Mouse (Mus musculus) hindbrain, postnatal 0 days (tissue): ENCODE measurements at regions not wholly inside any gene's neighbourhood (a gene's known extent, or its start where the extent isn't known, plus 50 kb on each side); places are given as distances from the start of the nearest gene placed in this dataset.

Source experiments
- ATAC-seq: fragments of 200-750 bp; cut with Nextera tagmentation; 2 replicates; pipeline ENCODE4 v1.8.0; 2017; ENCODE audit warnings: mild to moderate bottlenecking, moderate TSS enrichment, moderate library complexity
- DNase-seq: peaks from one replicate; pipeline ENCODE4 v3.0.0-alpha.2; 2015; ENCODE audit warnings: low spot score
- H3K27ac ChIP-seq: fragments of 300-500 bp; sonication (generic); 2 replicates; pipeline ENCODE4 v1.5.1; 2014; ENCODE audit warnings: mild to moderate bottlenecking
- H3K27me3 ChIP-seq: fragments of 300-500 bp; sonication (generic); 2 replicates; pipeline ENCODE4 v1.6.1; 2014; ENCODE audit warnings: low read length, mixed read lengths; ENCODE audit not compliant: insufficient read depth
- H3K36me3 ChIP-seq: fragments of 300-500 bp; sonication (generic); 2 replicates; pipeline ENCODE4 v1.6.1; 2014; ENCODE audit warnings: low read length, mixed read lengths; ENCODE audit not compliant: insufficient read depth
- H3K4me1 ChIP-seq: fragments of 300-500 bp; sonication (generic); 2 replicates; pipeline ENCODE4 v1.6.1; 2014; ENCODE audit warnings: antibody characterized with exemption, low read length, mixed read lengths; ENCODE audit not compliant: insufficient read depth
- H3K4me2 ChIP-seq: fragments of 300-500 bp; sonication (generic); 2 replicates; pipeline ENCODE4 v1.6.1; 2014; ENCODE audit warnings: low read depth, mild to moderate bottlenecking, low read length, moderate library complexity, mixed read lengths
- H3K4me3 ChIP-seq: fragments of 300-500 bp; sonication (generic); 2 replicates; pipeline ENCODE4 v1.5.1; 2014; ENCODE audit warnings: low read length
- H3K9ac ChIP-seq: fragments of 300-500 bp; sonication (generic); replicated peaks from 2 replicates; pipeline ENCODE4 v1.6.1; 2014; ENCODE audit warnings: mild to moderate bottlenecking, low read length, moderate library complexity, mixed read lengths
- H3K9me3 ChIP-seq: fragments of 300-500 bp; sonication (generic); 2 replicates; pipeline ENCODE4 v1.6.1; 2016; ENCODE audit warnings: low read length, mixed read lengths
- CTCF ChIP-seq: IDR thresholded peaks from 2 replicates; pipeline ENCODE4 v1.5.1; 2016; ENCODE audit warnings: antibody characterized with exemption, control low read depth, low read depth
- WGBS: fragments of 180-500 bp; shearing (Covaris S2); extraction: QIAGEN DNeasy Blood & Tissue Kit; methylation state at CpG from one replicate; pipeline ENCODE4 v1.1.7; 2014; 5-methylcytosine and 5-hydroxymethylcytosine counted together

DNA sequence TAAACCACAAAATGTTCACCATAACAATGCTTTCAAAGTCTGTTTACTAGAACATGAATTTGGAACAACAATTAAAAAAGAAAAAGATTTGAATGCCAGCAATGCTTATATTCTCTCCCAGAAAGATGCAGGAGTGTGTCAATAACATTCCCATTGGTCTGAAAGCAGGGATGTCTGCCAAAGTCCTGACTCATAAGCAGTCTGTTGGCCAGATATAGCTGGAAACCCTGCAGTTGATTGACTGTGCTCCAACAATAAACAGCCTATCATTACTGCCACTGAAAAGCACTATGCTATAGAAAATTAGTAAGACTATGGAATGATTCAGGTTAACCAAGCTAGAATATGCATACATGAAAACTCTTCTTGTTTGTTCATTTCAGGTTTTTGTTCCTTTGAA, 92.6 kb upstream of the Diaph2 start:
- Histone ChIP-seq H3K4me3 (no peak overlapping the region), H3K9ac (no peak overlapping the region), H3K36me3 (no peaks in the 10 kb centered on the region), H3K4me2 (no peak overlapping the region), H3K4me1 (no peaks in the 10 kb centered on the region), H3K27ac (no peak overlapping the region), H3K9me3 (no peaks in the 10 kb centered on the region), H3K27me3 (no peaks in the 10 kb centered on the region)
- no peak for ATAC-seq
- DNase-seq = peak; percentile 29
- no peak for TF ChIP-seq CTCF

DNA sequence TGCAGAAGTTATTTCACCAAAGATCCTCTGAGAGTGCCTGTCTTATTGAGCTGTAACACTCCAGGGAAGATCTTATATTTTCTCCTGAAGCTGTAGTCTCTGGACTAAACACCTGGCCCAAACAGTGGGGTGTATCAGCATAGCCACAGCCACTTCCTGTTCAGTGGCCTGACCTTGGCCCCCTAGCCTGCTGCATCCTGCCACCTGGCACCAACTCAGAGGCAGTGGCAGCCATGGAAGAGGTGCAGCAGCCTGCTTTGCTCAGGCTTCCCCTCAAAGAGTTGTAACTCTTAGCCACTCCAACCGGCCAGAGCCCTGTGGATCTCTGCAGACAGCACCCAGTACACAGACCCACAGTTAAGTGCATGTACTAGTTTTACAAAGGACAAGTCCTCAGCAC, 58.9 kb upstream of the Diaph2 start:
- H3K9ac ChIP-seq = no peak overlapping the region
- H3K27ac ChIP-seq = no peak overlapping the region
- TF ChIP-seq CTCF = no peak
- H3K4me2 ChIP-seq = no peak overlapping the region
- H3K9me3 ChIP-seq = no peaks in the 10 kb centered on the region
- no peak for DNase-seq
- no peaks in the 10 kb centered on the region for H3K4me1 ChIP-seq
- no peak overlapping the region for H3K4me3 ChIP-seq
- no peaks in the 10 kb centered on the region for H3K27me3 ChIP-seq
- 71% methylated on average over 1 of the region's 1 CpGs for WGBS
- ATAC-seq = no peak
- no peaks in the 10 kb centered on the region for H3K36me3 ChIP-seq
